In the genomic region with DNA sequence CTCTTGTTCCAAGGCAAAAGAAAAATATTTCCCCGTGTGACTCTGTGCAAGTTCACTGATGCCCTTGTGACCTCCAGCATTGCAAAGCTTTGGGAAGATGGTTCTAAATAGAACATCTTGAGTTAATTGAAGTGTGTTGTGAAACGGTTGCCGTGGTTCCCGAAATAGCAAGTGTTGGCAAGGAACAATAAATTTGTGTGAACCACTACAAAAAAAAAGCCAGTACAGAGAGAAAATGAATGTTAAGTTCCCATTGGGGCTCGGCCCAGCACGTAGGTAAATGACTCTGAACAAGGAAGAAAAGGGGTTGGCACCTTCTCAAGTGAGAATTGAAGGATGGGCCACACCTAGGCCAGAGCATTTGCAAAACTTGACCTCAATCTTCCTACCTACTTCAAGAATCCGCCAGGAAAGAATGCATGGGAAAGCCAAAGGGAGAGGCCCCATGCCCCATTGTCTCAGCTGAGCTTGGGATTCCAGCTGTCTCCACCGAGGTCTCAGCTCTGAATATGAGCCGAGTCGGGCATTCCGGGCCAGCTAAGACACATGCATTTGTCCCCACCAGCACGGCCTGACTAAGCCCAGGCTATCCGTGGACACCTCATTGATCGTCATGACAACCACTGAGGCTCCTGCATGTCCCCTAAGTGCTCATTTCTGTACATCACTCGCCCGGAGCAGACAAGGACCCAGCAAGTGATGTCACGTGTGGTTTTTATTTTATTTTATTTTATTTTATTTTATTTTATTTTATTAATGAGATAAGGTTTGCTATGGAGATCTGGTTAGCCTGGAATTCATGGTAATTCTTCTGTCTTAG, we compare ENCODE assay signal across 8 mouse cellular contexts. TPM values are rescaled to one million over a fixed set of nuclear protein-coding genes. Genes with fewer than 3 reads are reported as not detected.
A peak's percentile ranks its signal among the peaks of the same experiment; 100 is the strongest.
DNase-seq lines count a peak whose midpoint lies in the region; ATAC-seq and TF ChIP-seq lines count a peak whose summit lies in the region.

No protein-coding gene starts in this region.

- WGBS in limb, embryonic 15.5 days: 63% methylated on average over 17 of the region's 17 CpGs
- 80% methylated on average over 17 of the region's 17 CpGs for WGBS in limb, embryonic 10.5 days
- 48% methylated on average over 17 of the region's 17 CpGs for WGBS in heart, postnatal 0 days
- 81% methylated on average over 17 of the region's 17 CpGs for WGBS in forebrain, embryonic 10.5 days
- 69% methylated on average over 17 of the region's 17 CpGs for WGBS in forebrain, embryonic 12.5 days

- H3K4me2 ChIP-seq in limb, embryonic 15.5 days: no peak overlapping the region
- H3K4me2 ChIP-seq in heart, postnatal 0 days (ENCODE audit: low read depth, low read length): no peak overlapping the region
- H3K4me2 ChIP-seq in myocyte (ENCODE audit: low read depth): peak overlapping the region; percentile 18
- no peak overlapping the region for H3K4me2 ChIP-seq in forebrain, embryonic 12.5 days

- ATAC-seq in limb, embryonic 15.5 days (ENCODE audit: insufficient number of reproducible peaks, low FRiP score, low TSS enrichment, low read depth): no peak
- ATAC-seq in heart, postnatal 0 days (ENCODE audit: insufficient read depth, low read depth): no peak
- no peak for ATAC-seq in forebrain, embryonic 12.5 days (ENCODE audit: low FRiP score)

- no peaks in the 10 kb centered on the region for H3K36me3 ChIP-seq in limb, embryonic 15.5 days
- H3K36me3 ChIP-seq in limb, embryonic 10.5 days: no peaks in the 10 kb centered on the region
- H3K36me3 ChIP-seq in heart, postnatal 0 days (replicated peaks; ENCODE audit: control insufficient read depth, insufficient read depth, low read length): no peaks in the 10 kb centered on the region
- H3K36me3 ChIP-seq in myocyte (ENCODE audit: control insufficient read depth, insufficient read depth): no peaks in the 10 kb centered on the region
- no peaks in the 10 kb centered on the region for H3K36me3 ChIP-seq in forebrain, embryonic 10.5 days (replicated peaks)
- no peaks in the 10 kb centered on the region for H3K36me3 ChIP-seq in forebrain, embryonic 12.5 days (replicated peaks)

- no peaks in the 10 kb centered on the region for H3K9me3 ChIP-seq in limb, embryonic 15.5 days
- H3K9me3 ChIP-seq in limb, embryonic 10.5 days (replicated peaks): no peaks in the 10 kb centered on the region
- H3K9me3 ChIP-seq in heart, postnatal 0 days (replicated peaks; ENCODE audit: control insufficient read depth, low read length): no peaks in the 10 kb centered on the region
- H3K9me3 ChIP-seq in forebrain, embryonic 10.5 days: no peaks in the 10 kb centered on the region
- H3K9me3 ChIP-seq in forebrain, embryonic 12.5 days: no peaks in the 10 kb centered on the region

- no peak for TF ChIP-seq POLR2A in myocyte (IDR thresholded peaks at IDR 0.05; ENCODE audit: insufficient read length, low read depth)

- no peaks in the 10 kb centered on the region for H3K27me3 ChIP-seq in limb, embryonic 15.5 days
- no peaks in the 10 kb centered on the region for H3K27me3 ChIP-seq in limb, embryonic 10.5 days (ENCODE audit: low read depth, poor library complexity, severe bottlenecking)
- H3K27me3 ChIP-seq in heart, postnatal 0 days (ENCODE audit: control insufficient read depth, insufficient read depth, low read length): no peaks in the 10 kb centered on the region
- H3K27me3 ChIP-seq in myocyte (ENCODE audit: control insufficient read depth, insufficient read depth, insufficient read length): no peaks in the 10 kb centered on the region
- H3K27me3 ChIP-seq in forebrain, embryonic 10.5 days (ENCODE audit: poor library complexity, severe bottlenecking): no peaks in the 10 kb centered on the region
- no peaks in the 10 kb centered on the region for H3K27me3 ChIP-seq in forebrain, embryonic 12.5 days

- H3K4me1 ChIP-seq in limb, embryonic 15.5 days: peaks cover 16% of the 10 kb centered on the region
- H3K4me1 ChIP-seq in limb, embryonic 10.5 days: no peaks in the 10 kb centered on the region
- peaks cover 14% of the 10 kb centered on the region for H3K4me1 ChIP-seq in heart, postnatal 0 days (ENCODE audit: control insufficient read depth, insufficient read depth)
- peaks cover 13% of the 10 kb centered on the region for H3K4me1 ChIP-seq in forebrain, embryonic 10.5 days
- no peaks in the 10 kb centered on the region; the same call in 1 of the 2 replicates for H3K4me1 ChIP-seq in forebrain, embryonic 12.5 days

- no peak for DNase-seq in limb, embryonic 10.5 days (ENCODE audit: low spot score)
- DNase-seq in ZHBTc4 (ENCODE audit: low read depth, low spot score): peak; percentile 96
- peak; percentile 43 for DNase-seq in heart, postnatal 0 days (ENCODE audit: low spot score)
- no peak for DNase-seq in forebrain, embryonic 10.5 days (ENCODE audit: extremely low spot score, low spot score)
- DNase-seq in kidney, adult 18-20 months: no peak

- peak overlapping the region; percentile 23 for H3K27ac ChIP-seq in limb, embryonic 15.5 days
- H3K27ac ChIP-seq in limb, embryonic 10.5 days: no peak overlapping the region
- peak overlapping the region; percentile 100 for H3K27ac ChIP-seq in heart, postnatal 0 days (ENCODE audit: low read depth)
- no peak overlapping the region for H3K27ac ChIP-seq in forebrain, embryonic 10.5 days
- no peak overlapping the region for H3K27ac ChIP-seq in forebrain, embryonic 12.5 days

- no peaks in the 10 kb centered on the region for H3K79me2 ChIP-seq in myocyte (ENCODE audit: control insufficient read depth, insufficient read depth)

- H3K4me3 ChIP-seq in limb, embryonic 15.5 days: no peak overlapping the region
- H3K4me3 ChIP-seq in limb, embryonic 10.5 days: no peak overlapping the region
- H3K4me3 ChIP-seq in heart, postnatal 0 days (ENCODE audit: low read depth, low read length): no peak overlapping the region
- H3K4me3 ChIP-seq in myocyte: no peak overlapping the region
- H3K4me3 ChIP-seq in forebrain, embryonic 10.5 days: no peak overlapping the region
- H3K4me3 ChIP-seq in forebrain, embryonic 12.5 days (replicated peaks): no peak overlapping the region

- H3K9ac ChIP-seq in limb, embryonic 15.5 days: no peak overlapping the region
- H3K9ac ChIP-seq in heart, postnatal 0 days (replicated peaks; ENCODE audit: low read depth, low read length): no peak overlapping the region
- no peak overlapping the region for H3K9ac ChIP-seq in forebrain, embryonic 12.5 days

- H3ac ChIP-seq in myocyte (ENCODE audit: control insufficient read depth, insufficient read length): no peak overlapping the region

- TF ChIP-seq EP300 in heart, postnatal 0 days (IDR thresholded peaks at IDR 0.05; ENCODE audit: low read depth): no peak

- no peak for TF ChIP-seq CTCF in heart, postnatal 0 days (IDR thresholded peaks at IDR 0.05; ENCODE audit: low read depth)

TF ChIP-seq in myocyte, 11 proteins besides CTCF, POLR2A, EP300 and RAD21:
- TF ChIP-seq E2F4 (IDR thresholded peaks at IDR 0.05; ENCODE audit: insufficient read depth): no peak
- no peak for TF ChIP-seq POLR2AphosphoS2 (IDR thresholded peaks at IDR 0.05; ENCODE audit: insufficient read length, low read depth)
- TF ChIP-seq MYOG (IDR thresholded peaks at IDR 0.05; ENCODE audit: control insufficient read depth in 1 of 3, insufficient read depth in 1 of 3, insufficient read length in 2 of 3, low read depth in 2 of 3): peak in 1 of 3 experiments; percentile 76
- no peak for TF ChIP-seq TCF3 (IDR thresholded peaks at IDR 0.05; ENCODE audit: insufficient read length, low read depth)
- TF ChIP-seq MYOD1 (IDR thresholded peaks at IDR 0.05; ENCODE audit: control insufficient read depth in 1 of 3, insufficient read length in 2 of 3, low read depth in 2 of 3): peak in 1 of 3 experiments; percentile 11
- TF ChIP-seq CEBPB (IDR thresholded peaks at IDR 0.05; ENCODE audit: insufficient read depth, poor library complexity, severe bottlenecking): no peak
- TF ChIP-seq USF1 (IDR thresholded peaks at IDR 0.05; ENCODE audit: low read depth): no peak

RNA-seq across cellular contexts. Expression of gene Raf1, which starts 21.5 kb away (rescaled TPM):
- 79.5 and 87.3 TPM in 2 replicates for polyA plus RNA-seq in limb, embryonic 15.5 days (2015; fragmentation: Nextera tagmentation; extraction: Ambion mirVana)
- 121 TPM in 2 replicates for polyA plus RNA-seq in limb, embryonic 10.5 days (2016; fragmentation: Nextera tagmentation; extraction: Ambion mirVana)
- total RNA-seq in heart, postnatal 0 days (2014; rRNA removed; ENCODE audit: low replicate concordance): 182 and 204 TPM in 2 replicates
- polyA plus RNA-seq in heart, postnatal 0 days (2015; fragmentation: Nextera tagmentation; extraction: Ambion mirVana): 72.3 and 80.6 TPM in 2 replicates
- polyA plus RNA-seq in myocyte (2012; fragmentation: generic; extraction: Trizol): 81.2 TPM
- polyA plus RNA-seq in forebrain, embryonic 10.5 days (2016; fragmentation: Nextera tagmentation; extraction: Ambion mirVana): 119 and 121 TPM in 2 replicates
- 155 and 156 TPM in 2 replicates for polyA plus RNA-seq in forebrain, embryonic 12.5 days (2016; fragmentation: Nextera tagmentation; extraction: Ambion mirVana)

Comparison
In these comparisons a context has a peak if more than half of its experiments do, and no peak if none do; other contexts are left out.
1. H3K27ac ChIP-seq: peak in limb, embryonic 15.5 days (single experiment) and heart, postnatal 0 days (single experiment); none in limb, embryonic 10.5 days (single experiment), forebrain, embryonic 10.5 days (single experiment) and forebrain, embryonic 12.5 days (single experiment).
2. DNase-seq: peak in ZHBTc4 (single experiment) and heart, postnatal 0 days (single experiment); none in limb, embryonic 10.5 days (single experiment), forebrain, embryonic 10.5 days (single experiment) and kidney, adult 18-20 months (single experiment).